Mouse (Mus musculus) stomach, postnatal 0 days (tissue): Measurements from ENCODE around the gene Muc3a.

Experiments used
- CTCF ChIP-seq: IDR thresholded peaks from 2 replicates; pipeline ENCODE4 v1.5.1; 2016; ENCODE audit warnings: antibody characterized with exemption, low read depth, mild to moderate bottlenecking, moderate library complexity
- EP300 ChIP-seq: optimal IDR thresholded peaks from 2 replicates; pipeline ENCODE3; 2016; ENCODE audit warnings: antibody characterized with exemption

DNA sequence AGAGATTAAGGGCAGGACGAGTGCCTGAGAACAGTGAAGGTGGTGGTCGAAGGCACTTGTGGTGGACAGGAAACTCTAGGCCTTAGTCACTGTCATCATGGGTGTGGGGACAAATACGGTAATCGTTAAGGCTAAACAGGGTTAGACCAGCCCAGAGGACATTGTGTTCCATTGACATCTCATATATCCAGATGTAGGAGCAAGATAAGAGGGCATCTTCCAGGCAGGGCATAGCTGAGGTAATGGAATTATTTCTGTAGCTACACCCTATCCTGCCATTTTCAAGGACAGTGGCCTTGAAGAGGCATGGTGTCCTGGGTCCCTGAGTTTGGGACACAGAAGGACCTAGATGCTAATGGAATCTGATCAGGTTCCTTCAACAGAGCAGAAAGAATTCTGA is 50.3 kb downstream of the Muc3a start:
- TF ChIP-seq CTCF, result no peak
- TF ChIP-seq EP300, result no peak
